Mouse (Mus musculus) gastrocnemius, postnatal 10 days (tissue): ENCODE data around the gene Acly. TPM values are rescaled to one million over a fixed set of nuclear protein-coding genes. Genes with fewer than 3 reads are reported as not detected.

Experiments used
- DNase-seq: peaks from one replicate; pipeline ENCODE4 v3.0.0; 2021; ENCODE audit warnings: mixed read lengths
- microRNA-seq, 2 experiments: library from miRNA; unstranded; fragments of <30 nt; microRNA quantifications; one replicate each; pipeline ENCODE4 v1.2.0; 2021
- total RNA-seq, 2 experiments: library from RNA; stranded (reverse); gene quantifications; 2 replicates each; pipeline ENCODE4 v1.2.3; 2021

Gene Acly
- total RNA-seq, 2 experiments from 2014 or later, result 26.6 to 34.6 TPM

DNA sequence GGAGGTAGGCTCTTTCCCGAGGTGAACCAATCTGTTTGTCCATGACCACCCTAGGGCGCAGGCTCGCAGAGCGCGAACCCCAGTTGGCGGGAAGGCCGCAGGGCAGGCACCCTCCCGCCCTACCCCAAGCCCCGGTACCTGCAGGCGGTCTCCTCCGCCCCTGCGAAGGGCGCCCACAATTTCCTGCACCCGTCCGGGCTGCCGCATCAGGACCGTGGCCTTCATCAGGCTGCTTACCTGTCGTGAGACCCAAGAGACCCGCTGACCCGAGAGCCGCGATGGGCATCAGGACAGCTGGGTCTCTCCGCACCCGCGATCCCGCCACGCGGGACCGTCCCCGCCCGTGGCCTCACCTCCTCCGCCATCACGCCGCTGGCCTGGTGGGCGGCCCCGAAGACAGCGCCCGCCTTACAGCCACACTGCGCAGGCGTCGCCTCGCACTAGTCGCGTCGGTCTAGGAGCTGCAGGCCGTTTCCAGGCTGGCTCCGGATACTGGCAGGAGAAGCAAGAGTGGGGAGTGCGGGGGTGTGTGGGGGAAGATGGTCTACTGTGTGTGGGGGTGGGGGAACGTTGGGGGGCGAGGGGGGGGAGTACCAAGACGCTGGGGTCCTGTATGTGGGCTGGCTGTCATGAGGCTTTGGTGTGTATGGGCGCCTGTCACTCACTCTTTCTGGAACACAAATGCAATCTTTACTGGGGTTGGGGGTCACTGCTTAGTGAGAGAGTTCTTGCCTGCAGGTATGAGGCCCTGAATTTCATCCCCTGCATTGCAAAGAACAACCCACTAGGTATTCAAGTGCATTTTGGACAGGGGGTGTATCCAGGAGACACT lies 86.9 kb downstream of the Acly start:
- DNase-seq, result peak; percentile 86

GRCm38 (mm10) chr11:100437901-100438300 lies 89.9 kb downstream of the Acly start:
- DNase-seq, result no peak

DNA sequence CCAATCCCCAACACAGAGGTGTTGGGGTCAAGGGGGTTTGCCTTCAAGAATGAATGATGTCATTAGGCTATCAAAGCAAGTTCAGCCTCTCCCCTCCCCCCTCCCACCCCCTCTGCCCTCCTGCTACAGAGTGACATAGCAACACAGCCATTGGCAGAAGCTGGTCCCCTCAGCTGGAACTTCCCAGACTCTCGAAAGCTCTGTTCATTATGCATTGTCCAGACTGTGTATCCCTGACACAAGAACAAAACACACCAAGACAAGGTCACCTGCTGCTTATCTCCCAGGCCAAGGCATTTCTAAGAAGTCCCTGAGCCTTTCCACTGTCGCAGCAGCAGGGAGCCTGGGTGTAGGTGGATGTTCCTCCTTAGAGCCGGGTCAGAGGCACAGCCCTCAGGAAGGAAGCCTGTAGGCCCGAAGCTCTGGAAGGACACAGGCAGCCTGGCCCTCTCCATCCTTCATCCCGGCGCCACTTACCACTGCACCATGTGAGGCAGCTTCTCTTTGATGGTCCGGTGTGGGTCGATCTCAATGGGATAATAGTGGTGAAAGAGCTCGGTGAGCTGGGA lies 92.0 kb downstream of the Acly start:
- DNase-seq, result no peak

DNA sequence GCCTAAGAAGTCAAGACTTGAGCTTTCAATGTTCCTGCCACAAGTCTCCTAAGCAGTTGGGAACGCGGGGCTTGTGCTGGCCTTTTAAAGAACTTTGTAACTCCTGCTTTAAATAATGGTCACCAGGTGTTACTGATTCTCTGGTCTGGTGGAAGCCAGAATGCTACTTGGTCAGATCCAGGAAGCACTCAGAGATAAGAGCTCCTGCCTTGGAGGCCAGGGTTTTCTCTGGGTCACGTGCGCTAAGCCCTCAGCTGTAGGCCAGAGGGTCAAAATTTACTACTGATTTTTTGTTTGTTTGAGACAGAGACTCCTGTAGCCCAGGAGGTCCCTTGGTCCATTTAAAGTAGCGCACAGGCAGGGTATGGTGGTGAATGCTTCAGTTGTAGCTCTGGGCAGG lies 95.8 kb downstream of the Acly start:
- no peak for DNase-seq

GRCm38 (mm10) chr11:100430052-100430451 lies 97.7 kb downstream of the Acly start:
- DNase-seq, result no peak

GRCm38 (mm10) chr11:100428612-100429199 lies 99.1 kb downstream of the Acly start:
- DNase-seq, result no peak

- DNase-seq, result no peak
Measured at GRCm38 (mm10) chr11:100426820-100427219, 101.0 kb downstream of the Acly start.

Small RNAs within 50 kb of the gene (microRNA-seq; reads per million reads assigned to microRNA genes)
- gene Gm27374, result 0 reads per million in 2 experiments
- 0 reads per million in 2 experiments for gene Mir7116

Other genes with a start within 250 kb of the Acly start
- 100 to 1,000 TPM; 838 to 840 TPM for gene Eif1, start 208.1 kb downstream of the Acly start, total RNA-seq
- gene Gast, start 193.6 kb downstream of the Acly start, total RNA-seq, result not detected
- 1 to 10 TPM in 1 of 2 experiments, under 1 TPM in 1; 0.73 to 1.3 TPM for gene Hap1, start 171.9 kb downstream of the Acly start, total RNA-seq
- 10 to 100 TPM; 81.4 to 90.0 TPM for gene Jup, start 130.2 kb downstream of the Acly start, total RNA-seq
- gene P3h4, start 113.2 kb downstream of the Acly start, total RNA-seq, result 10 to 100 TPM; 15.4 to 22.8 TPM
- gene Fkbp10, start 112.3 kb downstream of the Acly start, total RNA-seq, result 10 to 100 TPM; 46.6 to 65.6 TPM
- gene Nt5c3b, start 86.2 kb downstream of the Acly start, total RNA-seq, result 10 to 100 TPM; 19.3 to 24.4 TPM
- gene Klhl10, start 86.1 kb downstream of the Acly start, total RNA-seq, result under 1 TPM; 0.38 to 0.63 TPM
- gene Klhl11, start 55.3 kb downstream of the Acly start, total RNA-seq, result 10 to 100 TPM in 1 of 2 experiments, 1 to 10 TPM in 1; 8.0 to 12.9 TPM
- gene Ttc25, start 17.6 kb upstream of the Acly start, total RNA-seq, result under 1 TPM; 0.14 to 0.16 TPM
- gene Cnp, start 46.9 kb upstream of the Acly start, total RNA-seq, result 10 to 100 TPM; 26.0 to 33.6 TPM
- 10 to 100 TPM; 29.1 to 30.1 TPM for gene Nkiras2, start 91.2 kb upstream of the Acly start, total RNA-seq
- gene Dnajc7, start 92.2 kb upstream of the Acly start, total RNA-seq, result 100 to 1,000 TPM; 191 to 195 TPM
- gene Zfp385c, start 164.5 kb upstream of the Acly start, total RNA-seq, result 1 to 10 TPM in 1 of 2 experiments, under 1 TPM in 1; 0.70 to 1.1 TPM
- under 1 TPM; 0.45 to 0.52 TPM for gene Dhx58, start 176.3 kb upstream of the Acly start, total RNA-seq
- 10 to 100 TPM; 13.4 to 18.4 TPM for gene Kat2a, start 184.5 kb upstream of the Acly start, total RNA-seq
- not detected for gene Hspb9, start 185.8 kb upstream of the Acly start, total RNA-seq
- gene Rab5c, start 210.2 kb upstream of the Acly start, total RNA-seq, result 10 to 100 TPM; 63.0 to 64.7 TPM
- gene Kcnh4, start 231.9 kb upstream of the Acly start, total RNA-seq, result not detected
- gene Hcrt, start 234.9 kb upstream of the Acly start, total RNA-seq, result not detected
- 1 to 10 TPM; 7.7 to 8.4 TPM for gene Ghdc, start 243.0 kb upstream of the Acly start, total RNA-seq